Mouse (Mus musculus) liver, adult 2 months (tissue): ENCODE measurements at regions not wholly inside any gene's neighbourhood (a gene's known extent, or its start where the extent isn't known, plus 50 kb on each side); places are given as distances from the start of the nearest gene placed in this dataset.
A peak's percentile ranks its signal among the peaks of the same experiment; 100 is the strongest.

ENCODE experiments used
- DNase-seq: peaks from one replicate; pipeline ENCODE4 v3.0.0-alpha.2; 2011; ENCODE audit warnings: low read depth, low spot score; ENCODE audit errors: extremely low read depth
- H3K27ac ChIP-seq: fragments of 200-500 bp; replicated peaks from 2 replicates; pipeline ENCODE4 v1.5.1; 2012; ENCODE audit warnings: low read depth, mild to moderate bottlenecking, control low read depth, inconsistent platforms, low read length; ENCODE audit not compliant: insufficient read depth
- H3K27me3 ChIP-seq: fragments of 200-500 bp; 2 replicates; pipeline ENCODE4 v1.6.1; 2012; ENCODE audit warnings: mild to moderate bottlenecking, moderate library complexity, low read length, inconsistent platforms; ENCODE audit not compliant: control insufficient read depth, insufficient read depth
- H3K36me3 ChIP-seq: fragments of 200-500 bp; 2 replicates; pipeline ENCODE4 v1.6.1; 2012; ENCODE audit warnings: low read length, inconsistent platforms; ENCODE audit not compliant: control insufficient read depth, insufficient read depth
- H3K4me1 ChIP-seq: fragments of 200-500 bp; 2 replicates; pipeline ENCODE4 v1.6.1; 2011; ENCODE audit warnings: low read length; ENCODE audit not compliant: control insufficient read depth, insufficient read depth
- H3K4me3 ChIP-seq: fragments of 200-500 bp; 2 replicates; pipeline ENCODE4 v1.5.1; 2011; ENCODE audit warnings: low read depth, mild to moderate bottlenecking, control low read depth, low read length, moderate library complexity; ENCODE audit not compliant: insufficient read depth
- H3K79me2 ChIP-seq: fragments of 200-500 bp; 2 replicates; pipeline ENCODE4 v1.6.1; 2012; ENCODE audit warnings: inconsistent platforms, mild to moderate bottlenecking, low read length, moderate library complexity; ENCODE audit not compliant: control insufficient read depth, insufficient read depth
- H3K9ac ChIP-seq: fragments of 200-500 bp; 2 replicates; pipeline ENCODE4 v1.6.1; 2012; ENCODE audit warnings: low read depth, mild to moderate bottlenecking, control low read depth, inconsistent platforms, low read length
- CTCF ChIP-seq: fragments of 200-500 bp; IDR thresholded peaks from 2 replicates; pipeline ENCODE4 v1.5.1; 2011; ENCODE audit warnings: low read depth, low read length, control low read depth
- POLR2A ChIP-seq: fragments of 200-500 bp; IDR thresholded peaks from 2 replicates; pipeline ENCODE4 v1.6.1; 2011; ENCODE audit warnings: low read length, control low read depth; ENCODE audit not compliant: insufficient read depth; ENCODE audit errors: extremely low read depth
- WGBS: fragments of 180-500 bp; shearing (Covaris S2); methylation state at CpG from one replicate; pipeline ENCODE4 v1.1.7; 2018; 5-methylcytosine and 5-hydroxymethylcytosine counted together

DNA sequence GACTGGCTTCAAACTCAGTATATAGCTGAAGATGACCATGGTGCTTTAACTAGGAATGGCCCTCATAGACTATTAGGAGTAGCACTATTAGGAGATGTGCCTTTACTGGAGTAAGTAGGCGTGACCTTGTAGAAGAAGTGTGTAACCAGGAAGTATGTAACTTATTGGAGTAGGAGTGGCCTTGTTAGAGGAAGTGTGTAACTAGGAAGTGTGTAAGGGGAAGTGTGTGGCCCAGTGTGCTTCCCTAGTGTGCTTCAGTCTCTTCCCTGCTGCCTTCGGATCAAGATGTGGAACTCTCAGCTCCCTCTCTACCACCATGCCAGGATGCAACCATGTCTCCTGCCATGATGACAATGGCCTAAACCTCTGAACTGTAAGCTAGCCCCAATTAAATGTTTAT is 151.0 kb upstream of the Zfp462 start:
- no peaks in the 10 kb centered on the region for H3K36me3 ChIP-seq
- H3K4me3 ChIP-seq, result no peak overlapping the region
- H3K9ac ChIP-seq, result no peak overlapping the region
- no peak for TF ChIP-seq POLR2A
- no peak for TF ChIP-seq CTCF
- 76% methylated on average over 2 of the region's 2 CpGs for WGBS
- H3K4me1 ChIP-seq, result no peaks in the 10 kb centered on the region
- H3K79me2 ChIP-seq, result no peaks in the 10 kb centered on the region
- no peak for DNase-seq
- no peaks in the 10 kb centered on the region for H3K27me3 ChIP-seq
- H3K27ac ChIP-seq, result no peak overlapping the region

- Histone ChIP-seq H3K79me2 (no peaks in the 10 kb centered on the region), H3K4me1 (no peaks in the 10 kb centered on the region), H3K9ac (no peak overlapping the region), H3K27ac (no peak overlapping the region), H3K4me3 (no peak overlapping the region), H3K27me3 (no peaks in the 10 kb centered on the region), H3K36me3 (no peaks in the 10 kb centered on the region)
- no peak for DNase-seq
- TF ChIP-seq POLR2A (no peak), CTCF (no peak)
- 83% methylated on average over 3 of the region's 3 CpGs for WGBS
Measured at GRCm38 (mm10) chr4:54795246-54795645, 149.6 kb upstream of the Zfp462 start.

GRCm38 (mm10) chr4:54798523-54798922 is 146.3 kb upstream of the Zfp462 start:
- DNase-seq, result no peak
- H3K27me3 ChIP-seq, result no peaks in the 10 kb centered on the region
- no peak overlapping the region for H3K9ac ChIP-seq
- H3K4me3 ChIP-seq, result no peak overlapping the region
- H3K36me3 ChIP-seq, result no peaks in the 10 kb centered on the region
- TF ChIP-seq POLR2A, result no peak
- TF ChIP-seq CTCF, result no peak
- H3K27ac ChIP-seq, result no peak overlapping the region
- WGBS, result 86% methylated on average over 5 of the region's 5 CpGs
- no peaks in the 10 kb centered on the region for H3K4me1 ChIP-seq
- H3K79me2 ChIP-seq, result no peaks in the 10 kb centered on the region

DNA sequence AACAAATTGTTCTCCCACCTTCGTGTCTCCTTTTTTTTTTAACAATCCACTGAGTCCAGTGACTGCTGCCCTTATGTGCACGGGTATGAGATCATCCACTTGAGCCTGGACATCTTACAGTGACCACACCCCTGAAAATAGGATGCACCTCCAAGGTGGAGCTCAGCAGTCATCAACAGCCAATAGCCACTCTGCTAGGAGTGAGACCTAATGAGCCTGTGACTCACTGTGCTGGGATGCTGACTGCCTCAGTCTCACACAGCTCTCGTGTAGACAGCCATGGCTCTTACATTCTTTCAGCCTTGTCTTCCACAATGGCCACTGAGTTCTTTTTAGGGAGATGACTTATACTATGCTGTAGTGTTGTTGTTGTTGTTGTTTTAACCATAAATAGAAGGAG is 133.7 kb upstream of the Zfp462 start:
- Histone ChIP-seq H3K4me3 (no peak overlapping the region), H3K4me1 (no peaks in the 10 kb centered on the region), H3K36me3 (no peaks in the 10 kb centered on the region), H3K79me2 (no peaks in the 10 kb centered on the region), H3K27me3 (no peaks in the 10 kb centered on the region), H3K9ac (no peak overlapping the region), H3K27ac (no peak overlapping the region)
- WGBS, result 72% methylated on average over 3 of the region's 3 CpGs
- no peak for DNase-seq
- TF ChIP-seq CTCF (no peak), POLR2A (no peak)

DNA sequence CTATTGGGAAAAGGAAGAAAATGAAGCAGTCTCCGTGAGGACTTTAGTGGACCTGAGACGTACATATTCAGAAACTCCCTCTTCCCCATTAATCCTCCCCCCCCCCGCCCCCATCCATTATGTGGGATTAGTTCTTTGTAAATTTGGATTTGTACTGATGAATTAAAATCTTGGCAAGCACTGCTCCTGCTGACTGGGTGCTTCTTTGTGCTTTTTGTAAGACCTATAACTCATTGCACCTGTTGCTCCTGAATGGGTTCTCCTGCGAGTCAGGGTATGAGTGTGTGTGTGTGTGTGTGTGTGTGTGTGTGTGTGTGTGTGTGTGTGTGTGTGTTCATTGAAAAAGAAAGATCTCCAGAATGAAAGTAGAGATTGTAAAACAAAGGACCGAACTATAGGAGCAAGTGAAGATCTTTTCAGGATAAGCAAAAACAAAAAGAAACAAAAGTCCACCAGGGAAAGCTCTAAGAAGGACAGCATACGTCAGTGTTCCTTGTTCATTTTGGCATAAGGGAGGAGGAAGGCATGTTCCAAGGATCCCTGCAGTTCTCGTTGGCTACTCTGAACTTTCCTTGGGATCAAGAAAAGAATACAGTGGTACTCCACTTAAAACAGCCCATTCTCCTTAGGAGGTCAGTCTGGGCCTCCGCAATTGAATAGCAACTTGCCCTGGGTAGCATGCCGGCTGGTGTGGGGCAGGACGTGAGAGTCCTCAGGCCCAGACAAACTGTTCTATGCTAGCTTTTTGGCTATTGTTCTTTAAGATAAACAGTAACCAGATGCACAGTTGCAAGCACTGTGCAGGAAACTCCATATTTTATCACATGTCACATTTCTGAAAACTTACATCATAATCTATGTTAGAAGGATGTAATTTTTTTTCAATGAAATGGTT is 131.9 kb upstream of the Zfp462 start:
- no peak for DNase-seq
- Histone ChIP-seq H3K4me3 (no peak overlapping the region), H3K9ac (no peak overlapping the region), H3K79me2 (no peaks in the 10 kb centered on the region), H3K27ac (no peak overlapping the region), H3K36me3 (no peaks in the 10 kb centered on the region), H3K27me3 (no peaks in the 10 kb centered on the region), H3K4me1 (no peaks in the 10 kb centered on the region)
- 79% methylated on average over 10 of the region's 10 CpGs for WGBS
- TF ChIP-seq POLR2A (no peak), CTCF (no peak)

GRCm38 (mm10) chr4:54837326-54837725 is 107.5 kb upstream of the Zfp462 start:
- Histone ChIP-seq H3K36me3 (no peaks in the 10 kb centered on the region), H3K27me3 (no peaks in the 10 kb centered on the region), H3K27ac (peak overlapping the region; percentile 10; the same call in 1 of the 2 replicates), H3K4me3 (no peak overlapping the region), H3K4me1 (peaks cover 3% of the 10 kb centered on the region; the same call in 1 of the 2 replicates), H3K79me2 (no peaks in the 10 kb centered on the region), H3K9ac (no peak overlapping the region)
- 14% methylated on average over 2 of the region's 2 CpGs for WGBS
- TF ChIP-seq CTCF (no peak), POLR2A (no peak)
- DNase-seq, result peak; percentile 84
